9 mouse cellular contexts compared by ENCODE assay signal in the genomic region with DNA sequence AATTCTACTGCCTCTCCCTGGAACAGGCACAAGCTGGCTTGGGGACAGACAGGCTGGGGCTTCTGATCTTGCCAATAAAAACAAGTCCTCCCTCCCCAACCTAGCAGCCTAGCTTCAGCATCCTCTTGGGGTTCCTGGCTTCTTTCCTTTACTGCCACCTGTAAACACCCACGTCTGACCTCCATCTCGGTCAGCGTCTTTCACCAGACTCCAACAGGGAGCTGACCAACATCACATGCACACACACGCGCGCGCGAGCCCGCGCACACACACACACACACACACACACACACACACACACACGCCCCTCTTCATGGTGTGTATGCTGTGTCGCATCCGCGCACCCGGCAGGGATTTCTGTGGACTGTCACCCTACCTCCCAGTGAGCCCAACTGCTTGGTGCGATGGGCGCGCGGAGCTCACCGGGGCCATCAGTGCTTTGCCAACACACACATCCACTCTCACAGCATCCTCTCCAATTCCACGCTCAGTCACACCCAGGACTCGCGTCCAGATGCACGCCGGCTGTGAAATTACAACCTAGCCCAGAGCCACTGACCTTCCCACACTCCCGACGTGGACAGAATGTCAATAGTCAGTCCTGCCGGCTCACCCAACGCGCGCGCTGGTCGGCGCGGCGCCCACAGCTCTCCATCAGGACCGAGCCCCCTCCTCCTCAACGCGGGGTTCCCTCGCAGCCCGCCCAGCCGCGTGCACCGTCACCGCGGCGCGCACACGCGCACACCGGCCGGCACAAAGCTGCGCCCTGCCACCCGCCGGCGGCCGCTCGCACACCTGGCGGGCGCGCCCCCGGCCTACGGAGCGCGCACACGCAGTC. TPM values are rescaled to one million over a fixed set of nuclear protein-coding genes. Genes with fewer than 3 reads are reported as not detected.
DNase-seq lines count a peak whose midpoint lies in the region; ATAC-seq and TF ChIP-seq lines count a peak whose summit lies in the region.
"Had no signal": no experiment of that assay in that cellular context is flagged by ENCODE, and none has a peak within 500 bp of the region (broad histone marks: within the 10 kb centered on the region; RNA-seq: fewer than 3 reads in every experiment).

No protein-coding gene starts in this region.

- no peak for DNase-seq in lung, embryonic 14.5 days
- DNase-seq in lung, postnatal 4 days = no peak
- no peak for DNase-seq in embryonic facial prominence, embryonic 14.5 days (ENCODE audit: low spot score)
- DNase-seq in layer of hippocampus, postnatal 25 days (ENCODE audit: extremely low spot score in 1 of 2, low spot score in 1 of 2) = peak; percentile 47 to 57
- DNase-seq in urinary bladder, adult 2 months (ENCODE audit: low spot score) = no peak
- DNase-seq in gastrocnemius, postnatal 36 days = no peak
- no peak for DNase-seq in c-Kit-positive CD71-positive TER-119-positive erythroid progenitor cells, embryonic 14.5 days (ENCODE audit: low spot score)

- intact Hi-C loops in gastrocnemius, postnatal 36 days (cut with DNase I) = no loop called here

- H3K4me2 ChIP-seq in lung, embryonic 14.5 days = peak overlapping the region; percentile 63
- peak overlapping the region; percentile 64 for H3K4me2 ChIP-seq in embryonic facial prominence, embryonic 14.5 days (ENCODE audit: low read depth, low read length)
- H3K4me2 ChIP-seq in neural tube, embryonic 12.5 days (replicated peaks) = peak overlapping the region; percentile 63

- H3K4me3 ChIP-seq in lung, embryonic 14.5 days (ENCODE audit: low read depth, low read length) = peak overlapping the region; percentile 36
- peak overlapping the region; percentile 39 for H3K4me3 ChIP-seq in embryonic facial prominence, embryonic 14.5 days (ENCODE audit: low read depth, low read length)
- peak overlapping the region; percentile 40 for H3K4me3 ChIP-seq in neural tube, embryonic 12.5 days

- H3K36me3 ChIP-seq in lung, embryonic 14.5 days (ENCODE audit: insufficient read depth) = no peaks in the 10 kb centered on the region
- H3K36me3 ChIP-seq in embryonic facial prominence, embryonic 14.5 days (ENCODE audit: control insufficient read depth, insufficient read depth, low read length) = no peaks in the 10 kb centered on the region
- H3K36me3 ChIP-seq in neural tube, embryonic 12.5 days = no peaks in the 10 kb centered on the region

- H3K4me1 ChIP-seq in lung, embryonic 14.5 days (ENCODE audit: insufficient read depth) = no peaks in the 10 kb centered on the region
- no peaks in the 10 kb centered on the region for H3K4me1 ChIP-seq in embryonic facial prominence, embryonic 14.5 days (ENCODE audit: control insufficient read depth, insufficient read depth, low read length)
- 0 out of 2 replicates have a peak, but pooled peaks cover 3% of the 10 kb centered on the region for H3K4me1 ChIP-seq in neural tube, embryonic 12.5 days

- no peak overlapping the region for H3K9ac ChIP-seq in lung, embryonic 14.5 days
- peak overlapping the region; percentile 45 for H3K9ac ChIP-seq in embryonic facial prominence, embryonic 14.5 days (ENCODE audit: low read depth, low read length)
- peak overlapping the region; percentile 60 for H3K9ac ChIP-seq in neural tube, embryonic 12.5 days

- H3K9me3 ChIP-seq in lung, embryonic 14.5 days (ENCODE audit: low read depth, low read length) = no peaks in the 10 kb centered on the region
- no peaks in the 10 kb centered on the region for H3K9me3 ChIP-seq in embryonic facial prominence, embryonic 14.5 days (ENCODE audit: control insufficient read depth, low read length)
- no peaks in the 10 kb centered on the region for H3K9me3 ChIP-seq in neural tube, embryonic 12.5 days

- peaks cover 36% of the 10 kb centered on the region for H3K27me3 ChIP-seq in lung, embryonic 14.5 days (ENCODE audit: insufficient read depth, low read length)
- peaks cover 62% of the 10 kb centered on the region for H3K27me3 ChIP-seq in embryonic facial prominence, embryonic 14.5 days (replicated peaks; ENCODE audit: control insufficient read depth, insufficient read depth, low read length)
- peaks cover 48% of the 10 kb centered on the region for H3K27me3 ChIP-seq in neural tube, embryonic 12.5 days (replicated peaks)

- TF ChIP-seq CTCF in lung, embryonic 14.5 days (IDR thresholded peaks at IDR 0.05; ENCODE audit: low read depth) = no peak

- no peak for ATAC-seq in lung, embryonic 14.5 days (ENCODE audit: insufficient read depth)
- ATAC-seq in embryonic facial prominence, embryonic 14.5 days (ENCODE audit: low read depth) = peak; percentile 18; the same call in 1 of the 2 replicates
- peak; percentile 81 for ATAC-seq in neural tube, embryonic 12.5 days (ENCODE audit: low FRiP score, low read depth)

- WGBS in lung, embryonic 14.5 days = 3% methylated on average over 66 of the region's 66 CpGs
- WGBS in embryonic facial prominence, embryonic 14.5 days = 5% methylated on average over 24 of the region's 66 CpGs
- 4% methylated on average over 66 of the region's 66 CpGs for WGBS in neural tube, embryonic 12.5 days

- no peak overlapping the region for H3K27ac ChIP-seq in lung, embryonic 14.5 days (ENCODE audit: low read depth)
- no peak overlapping the region for H3K27ac ChIP-seq in embryonic facial prominence, embryonic 14.5 days (replicated peaks; ENCODE audit: low read depth, low read length)
- H3K27ac ChIP-seq in neural tube, embryonic 12.5 days = peak overlapping the region; percentile 32; the same call in 1 of the 2 replicates
- H3K27ac ChIP-seq: macrophage had no signal

RNA-seq across cellular contexts. Expression of a gene that starts 21.1 kb away (rescaled TPM):
- 2.3 and 2.6 TPM in 2 replicates for polyA plus RNA-seq in lung, embryonic 14.5 days (2014; fragmentation: Nextera tagmentation; extraction: Ambion mirVana)
- 3.4 and 3.6 TPM in 2 replicates for polyA plus RNA-seq in embryonic facial prominence, embryonic 14.5 days (2014; fragmentation: Nextera tagmentation; extraction: Ambion mirVana)
- 100 to 1,000 TPM; 139 to 144 TPM for total RNA-seq in layer of hippocampus, postnatal 25 days (2021)
- 8.0 and 10.1 TPM in 2 replicates for polyA plus RNA-seq in neural tube, embryonic 12.5 days (2016; fragmentation: Nextera tagmentation; extraction: Ambion mirVana)
- polyA plus RNA-seq in urinary bladder, adult 2 months (2012; rRNA removed) = 32.4 and 32.5 TPM in 2 replicates
- 10 to 100 TPM in 1 of 2 experiments, 1 to 10 TPM in 1; 9.7 to 12.4 TPM for total RNA-seq in gastrocnemius, postnatal 36 days (2021)

RNA-seq across cellular contexts. Expression of a gene that starts 29.8 kb away (rescaled TPM):
- polyA plus RNA-seq in lung, embryonic 14.5 days (2014; fragmentation: Nextera tagmentation; extraction: Ambion mirVana) = 0.28 and 0.38 TPM in 2 replicates
- polyA plus RNA-seq in embryonic facial prominence, embryonic 14.5 days (2014; fragmentation: Nextera tagmentation; extraction: Ambion mirVana) = 0.54 and 0.62 TPM in 2 replicates
- 10 to 100 TPM; 21.9 to 22.6 TPM for total RNA-seq in layer of hippocampus, postnatal 25 days (2021)
- 2.1 and 2.2 TPM in 2 replicates for polyA plus RNA-seq in neural tube, embryonic 12.5 days (2016; fragmentation: Nextera tagmentation; extraction: Ambion mirVana)
- polyA plus RNA-seq in urinary bladder, adult 2 months (2012; rRNA removed) = 0.55 and 0.59 TPM in 2 replicates
- total RNA-seq in gastrocnemius, postnatal 36 days (2021) = under 1 TPM; 0.05 to 0.10 TPM

RNA-seq across cellular contexts. Expression of a gene that starts 59.7 kb away (rescaled TPM):
- polyA plus RNA-seq in lung, embryonic 14.5 days (2014; fragmentation: Nextera tagmentation; extraction: Ambion mirVana) = 21.5 and 23.8 TPM in 2 replicates
- polyA plus RNA-seq in embryonic facial prominence, embryonic 14.5 days (2014; fragmentation: Nextera tagmentation; extraction: Ambion mirVana) = 24.4 and 25.2 TPM in 2 replicates
- total RNA-seq in layer of hippocampus, postnatal 25 days (2021) = 10 to 100 TPM; 68.2 to 77.3 TPM
- polyA plus RNA-seq in neural tube, embryonic 12.5 days (2016; fragmentation: Nextera tagmentation; extraction: Ambion mirVana) = 18.4 and 20.2 TPM in 2 replicates
- 50.0 and 61.8 TPM in 2 replicates for polyA plus RNA-seq in urinary bladder, adult 2 months (2012; rRNA removed)
- total RNA-seq in gastrocnemius, postnatal 36 days (2021) = 10 to 100 TPM; 88.1 to 96.6 TPM

Comparison
In these comparisons a context has a peak if more than half of its experiments do, and no peak if none do; other contexts are left out.
1. DNase-seq: peak in layer of hippocampus, postnatal 25 days (2 of 2); none in lung, embryonic 14.5 days (single experiment), lung, postnatal 4 days (0 of 2), embryonic facial prominence, embryonic 14.5 days (single experiment), urinary bladder, adult 2 months (single experiment), gastrocnemius, postnatal 36 days (0 of 2) and c-Kit-positive CD71-positive TER-119-positive erythroid progenitor cells, embryonic 14.5 days (single experiment).
2. Peak in every context shown above with its lines, with median percentiles within 50 percentile points of each other: H3K4me2 ChIP-seq and H3K4me3 ChIP-seq.